Mouse (Mus musculus): ENCODE data around the gene Fxyd2.

DNA sequence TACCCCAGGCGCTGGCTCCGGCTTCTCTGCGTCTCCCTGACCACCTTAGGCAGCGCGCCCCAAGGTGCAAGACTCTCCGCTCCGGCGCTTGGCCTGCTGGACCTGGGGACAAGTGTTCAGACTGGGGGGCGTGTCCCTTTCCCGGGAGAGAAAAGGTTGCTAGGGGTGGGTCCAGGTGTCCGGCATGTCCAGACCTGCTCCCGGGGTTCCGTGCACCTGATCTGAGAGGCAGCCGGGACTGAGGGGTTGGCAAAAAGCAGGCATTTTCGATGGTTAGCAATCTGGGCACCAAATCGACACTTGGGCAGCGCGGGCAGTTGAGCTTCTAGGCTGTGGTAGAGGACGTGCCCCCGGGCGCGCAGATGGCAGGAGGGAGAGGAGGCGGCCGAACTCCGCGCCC lies 31.7 kb downstream of the Fxyd2 start:
- no peak for TF ChIP-seq GATA1 (IDR thresholded peaks at IDR 0.05; ENCODE audit: low read length)
- no peak for TF ChIP-seq TAL1 (IDR thresholded peaks at IDR 0.05; ENCODE audit: low read length)

Measured in erythroblast, embryonic 14.5 days (primary cell).